Mouse (Mus musculus) stomach, embryonic 14.5 days (tissue): Measurements from ENCODE around the gene Wwc2. TPM values are rescaled to one million over a fixed set of nuclear protein-coding genes. Genes with fewer than 3 reads are reported as not detected.

Source experiments
- ATAC-seq: fragments of 200-750 bp; cut with Nextera tagmentation; 2 replicates; pipeline ENCODE4 v1.8.0; 2017; ENCODE audit warnings: low read depth, moderate TSS enrichment; ENCODE audit not compliant: insufficient number of reproducible peaks, insufficient read depth, low FRiP score
- H3K27ac ChIP-seq: fragments of 300-500 bp; sonication (generic); 2 replicates; pipeline ENCODE4 v1.5.1; 2014; ENCODE audit warnings: mild to moderate bottlenecking, low read length, moderate library complexity, mixed read lengths
- H3K27me3 ChIP-seq: fragments of 300-500 bp; sonication (generic); 2 replicates; pipeline ENCODE4 v1.6.1; 2014; ENCODE audit warnings: low read length, control low read depth, mixed read lengths; ENCODE audit not compliant: control insufficient read depth, insufficient read depth
- H3K36me3 ChIP-seq: fragments of 300-500 bp; sonication (generic); 2 replicates; pipeline ENCODE4 v1.6.1; 2014; ENCODE audit warnings: mild to moderate bottlenecking, control low read depth, low read length, moderate library complexity, mixed read lengths; ENCODE audit not compliant: control insufficient read depth, insufficient read depth
- H3K4me1 ChIP-seq: fragments of 300-500 bp; sonication (generic); 2 replicates; pipeline ENCODE4 v1.6.1; 2014; ENCODE audit warnings: low read length, control low read depth, mixed read lengths; ENCODE audit not compliant: control insufficient read depth, insufficient read depth
- H3K4me2 ChIP-seq: fragments of 300-500 bp; sonication (generic); replicated peaks from 2 replicates; pipeline ENCODE4 v1.6.1; 2014; ENCODE audit warnings: low read depth, low read length, control low read depth
- H3K4me3 ChIP-seq: fragments of 300-500 bp; sonication (generic); 2 replicates; pipeline ENCODE4 v1.5.1; 2014; ENCODE audit warnings: low read depth, low read length, control low read depth
- H3K9ac ChIP-seq: fragments of 300-500 bp; sonication (generic); replicated peaks from 2 replicates; pipeline ENCODE4 v1.6.1; 2014; ENCODE audit warnings: low read depth, mild to moderate bottlenecking, control low read depth, low read length, moderate library complexity, mixed read lengths
- H3K9me3 ChIP-seq: fragments of 300-500 bp; sonication (generic); 2 replicates; pipeline ENCODE4 v1.6.1; 2016; ENCODE audit warnings: low read depth, low read length, control low read depth; ENCODE audit not compliant: control insufficient read depth
- WGBS: fragments of 180-500 bp; shearing (Covaris S2); extraction: QIAGEN DNeasy Blood & Tissue Kit; methylation state at CpG from one replicate; pipeline ENCODE4 v1.1.7; 2014; 5-methylcytosine and 5-hydroxymethylcytosine counted together
- polyA plus RNA-seq: library from polyadenylated mRNA; unstranded; fragments of >200 nt; fragmentation: Nextera tagmentation; extraction: Ambion mirVana; gene quantifications from 2 replicates; pipeline ENCODE4 v1.2.1, GENCODE M21; 2014

Wwc2 gene
- polyA plus RNA-seq, 1 experiment from 2014 or later, result 12.0 TPM

- H3K36me3 ChIP-seq, result no peaks in the 10 kb centered on the region
- 84% methylated on average over 20 of the region's 20 CpGs for WGBS
- no peaks in the 10 kb centered on the region for H3K9me3 ChIP-seq
- H3K4me1 ChIP-seq, result no peaks in the 10 kb centered on the region
- no peak for ATAC-seq
- no peak overlapping the region for H3K27ac ChIP-seq
- H3K4me3 ChIP-seq, result no peak overlapping the region
- no peak overlapping the region for H3K9ac ChIP-seq
- no peak overlapping the region for H3K4me2 ChIP-seq
- no peaks in the 10 kb centered on the region for H3K27me3 ChIP-seq
Observed at GRCm38 (mm10) chr8:47820914-47821772, 169.6 kb downstream of the Wwc2 start.

- no peak overlapping the region for H3K9ac ChIP-seq
- no peak overlapping the region for H3K4me3 ChIP-seq
- H3K27ac ChIP-seq, result no peak overlapping the region
- no peaks in the 10 kb centered on the region for H3K36me3 ChIP-seq
- H3K9me3 ChIP-seq, result no peaks in the 10 kb centered on the region
- H3K4me2 ChIP-seq, result no peak overlapping the region
- no peaks in the 10 kb centered on the region for H3K4me1 ChIP-seq
- no peaks in the 10 kb centered on the region for H3K27me3 ChIP-seq
- no peak for ATAC-seq
- 84% methylated on average over 8 of the region's 8 CpGs for WGBS
Observed at GRCm38 (mm10) chr8:47819034-47819433, 171.7 kb downstream of the Wwc2 start.

- WGBS, result 80% methylated on average over 12 of the region's 12 CpGs
- ATAC-seq, result peak; percentile 28; the same call in 1 of the 2 replicates
- Histone ChIP-seq H3K4me2 (no peak overlapping the region), H3K4me3 (no peak overlapping the region), H3K9ac (no peak overlapping the region), H3K36me3 (no peaks in the 10 kb centered on the region), H3K9me3 (no peaks in the 10 kb centered on the region), H3K27me3 (no peaks in the 10 kb centered on the region), H3K4me1 (no peaks in the 10 kb centered on the region), H3K27ac (no peak overlapping the region)
Observed at GRCm38 (mm10) chr8:47811221-47811620, 179.5 kb downstream of the Wwc2 start.

GRCm38 (mm10) chr8:47810666-47811015 is 180.1 kb downstream of the Wwc2 start:
- Histone ChIP-seq H3K36me3 (no peaks in the 10 kb centered on the region), H3K27me3 (no peaks in the 10 kb centered on the region), H3K9me3 (no peaks in the 10 kb centered on the region), H3K4me2 (no peak overlapping the region), H3K4me1 (no peaks in the 10 kb centered on the region), H3K9ac (no peak overlapping the region), H3K4me3 (no peak overlapping the region), H3K27ac (no peak overlapping the region)
- 80% methylated on average over 7 of the region's 7 CpGs for WGBS
- no peak for ATAC-seq

GRCm38 (mm10) chr8:47809970-47810665 is 180.6 kb downstream of the Wwc2 start:
- no peak for ATAC-seq
- Histone ChIP-seq H3K4me3 (no peak overlapping the region), H3K4me1 (no peaks in the 10 kb centered on the region), H3K9ac (no peak overlapping the region), H3K9me3 (no peaks in the 10 kb centered on the region), H3K27me3 (no peaks in the 10 kb centered on the region), H3K36me3 (no peaks in the 10 kb centered on the region), H3K27ac (no peak overlapping the region), H3K4me2 (no peak overlapping the region)
- 82% methylated on average over 14 of the region's 14 CpGs for WGBS

GRCm38 (mm10) chr8:47804262-47804661 is 186.5 kb downstream of the Wwc2 start:
- no peak overlapping the region for H3K4me2 ChIP-seq
- H3K9me3 ChIP-seq, result no peaks in the 10 kb centered on the region
- H3K27me3 ChIP-seq, result no peaks in the 10 kb centered on the region
- H3K4me1 ChIP-seq, result no peaks in the 10 kb centered on the region
- H3K36me3 ChIP-seq, result no peaks in the 10 kb centered on the region
- 85% methylated on average over 1 of the region's 1 CpGs for WGBS
- H3K27ac ChIP-seq, result no peak overlapping the region
- ATAC-seq, result no peak
- H3K4me3 ChIP-seq, result no peak overlapping the region
- no peak overlapping the region for H3K9ac ChIP-seq

GRCm38 (mm10) chr8:47802349-47802748 is 188.4 kb downstream of the Wwc2 start:
- ATAC-seq, result no peak
- Histone ChIP-seq H3K4me3 (no peak overlapping the region), H3K9ac (no peak overlapping the region), H3K27me3 (no peaks in the 10 kb centered on the region), H3K4me1 (no peaks in the 10 kb centered on the region), H3K36me3 (no peaks in the 10 kb centered on the region), H3K4me2 (no peak overlapping the region), H3K9me3 (no peaks in the 10 kb centered on the region), H3K27ac (no peak overlapping the region)
- 71% methylated on average over 2 of the region's 2 CpGs for WGBS

GRCm38 (mm10) chr8:47799438-47799837 is 191.3 kb downstream of the Wwc2 start:
- Histone ChIP-seq H3K4me1 (no peaks in the 10 kb centered on the region), H3K9ac (no peak overlapping the region), H3K4me3 (no peak overlapping the region), H3K27me3 (no peaks in the 10 kb centered on the region), H3K27ac (no peak overlapping the region), H3K36me3 (no peaks in the 10 kb centered on the region), H3K9me3 (no peaks in the 10 kb centered on the region), H3K4me2 (no peak overlapping the region)
- ATAC-seq, result no peak
- 32% methylated on average over 6 of the region's 6 CpGs for WGBS
